Mouse (Mus musculus): Measurements from ENCODE around the gene Stk11ip. TPM values are rescaled to one million over a fixed set of nuclear protein-coding genes. Genes with fewer than 3 reads are reported as not detected.
A peak's percentile ranks its signal among the peaks of the same experiment; 100 is the strongest.

Gene Stk11ip
- 10 to 100 TPM; 22.8 to 24.2 TPM for total RNA-seq (2021)
- long read RNA-seq, full-length matches to known transcripts, result 11 of 22 reads
- long read RNA-seq, partial matches to known transcripts, result 4 of 22 reads
- long read RNA-seq, other reads (novel, unspliced or antisense), result 7 of 22 reads

- peak; percentile 90 to 94 for DNase-seq (ENCODE audit: low spot score in 2 of 2)
These were observed at the start of gene Stk11ip for GRCm38 (mm10) chr1:75521321-75522031. Stk11ip (plus strand) TSS chr1:75521529.

GRCm38 (mm10) chr1:75476441-75476840 is 44.9 kb upstream of the Stk11ip start:
- no peak for DNase-seq (ENCODE audit: low spot score in 2 of 2)

GRCm38 (mm10) chr1:75477264-75477965 is 43.9 kb upstream of the Stk11ip start:
- DNase-seq (ENCODE audit: low spot score in 2 of 2), result peak; percentile 71 to 87

GRCm38 (mm10) chr1:75477966-75478290 is 43.4 kb upstream of the Stk11ip start:
- DNase-seq (ENCODE audit: low spot score in 2 of 2), result peak in 1 of 2 experiments; percentile 70

GRCm38 (mm10) chr1:75478497-75478896 is 42.8 kb upstream of the Stk11ip start:
- DNase-seq (ENCODE audit: low spot score in 2 of 2), result no peak

- peak; percentile 96 to 98 for DNase-seq (ENCODE audit: low spot score in 2 of 2)
These were observed 42.3 kb upstream of the Stk11ip start, which contains the start of the genes Chpf and Tmem198 for GRCm38 (mm10) chr1:75478916-75479634. Chpf (minus strand) TSS chr1:75479307. Tmem198 (plus strand) TSS chr1:75479532.

- peak in 1 of 2 experiments; percentile 34 for DNase-seq (ENCODE audit: low spot score in 2 of 2)
These were observed 41.7 kb upstream of the Stk11ip start for GRCm38 (mm10) chr1:75479635-75479989.

GRCm38 (mm10) chr1:75480036-75480435 is 41.3 kb upstream of the Stk11ip start:
- no peak for DNase-seq (ENCODE audit: low spot score in 2 of 2)

- peak in 1 of 2 experiments; percentile 66 for DNase-seq (ENCODE audit: low spot score in 2 of 2)
These were observed 40.6 kb upstream of the Stk11ip start for GRCm38 (mm10) chr1:75480735-75481134.

GRCm38 (mm10) chr1:75486561-75486960 is 34.8 kb upstream of the Stk11ip start:
- no peak for DNase-seq (ENCODE audit: low spot score in 2 of 2)

GRCm38 (mm10) chr1:75487040-75487404 is 34.3 kb upstream of the Stk11ip start:
- DNase-seq (ENCODE audit: low spot score in 2 of 2), result no peak

- peak in 1 of 2 experiments; percentile 60 for DNase-seq (ENCODE audit: low spot score in 2 of 2)
These were observed 33.7 kb upstream of the Stk11ip start for GRCm38 (mm10) chr1:75487405-75488161.

- DNase-seq (ENCODE audit: low spot score in 2 of 2), result no peak
These were observed 30.4 kb upstream of the Stk11ip start for GRCm38 (mm10) chr1:75490785-75491551.

- DNase-seq (ENCODE audit: low spot score in 2 of 2), result no peak
These were observed 28.7 kb upstream of the Stk11ip start for GRCm38 (mm10) chr1:75492579-75493170.

- DNase-seq (ENCODE audit: low spot score in 2 of 2), result peak in 1 of 2 experiments; percentile 43
These were observed 26.3 kb upstream of the Stk11ip start for GRCm38 (mm10) chr1:75494878-75495548.

GRCm38 (mm10) chr1:75498897-75499296 is 22.4 kb upstream of the Stk11ip start:
- no peak for DNase-seq (ENCODE audit: low spot score in 2 of 2)

GRCm38 (mm10) chr1:75499441-75499840 is 21.9 kb upstream of the Stk11ip start:
- no peak for DNase-seq (ENCODE audit: low spot score in 2 of 2)

GRCm38 (mm10) chr1:75501905-75502304 is 19.4 kb upstream of the Stk11ip start:
- no peak for DNase-seq (ENCODE audit: low spot score in 2 of 2)

- no peak for DNase-seq (ENCODE audit: low spot score in 2 of 2)
These were observed 18.2 kb upstream of the Stk11ip start for GRCm38 (mm10) chr1:75502945-75503650.

All from layer of hippocampus, adult 18-20 months (tissue).